Mouse (Mus musculus): ENCODE data around the gene Slc35e2.

The Slc35e2 gene

GRCm38 (mm10) chr4:155574931-155575330 lies 26.3 kb upstream of the Slc35e2 start:
- no peak for DNase-seq (ENCODE audit: low read depth in 1 of 2, low spot score in 2 of 2)

- DNase-seq (ENCODE audit: low read depth in 1 of 2, low spot score in 2 of 2), result no peak
Observed at GRCm38 (mm10) chr4:155575521-155575920, 25.7 kb upstream of the Slc35e2 start.

GRCm38 (mm10) chr4:155577132-155577531 lies 24.1 kb upstream of the Slc35e2 start:
- DNase-seq (ENCODE audit: low read depth in 1 of 2, low spot score in 2 of 2), result no peak

- no peak for DNase-seq (ENCODE audit: low read depth in 1 of 2, low spot score in 2 of 2)
Observed at GRCm38 (mm10) chr4:155577741-155578140, 23.5 kb upstream of the Slc35e2 start.

GRCm38 (mm10) chr4:155578336-155579125 lies 22.7 kb upstream of the Slc35e2 start:
- DNase-seq (ENCODE audit: low read depth in 1 of 2, low spot score in 2 of 2), result no peak

- DNase-seq (ENCODE audit: low read depth in 1 of 2, low spot score in 2 of 2), result no peak
Observed at GRCm38 (mm10) chr4:155580420-155580819, 20.8 kb upstream of the Slc35e2 start.

GRCm38 (mm10) chr4:155582279-155582905 lies 18.8 kb upstream of the Slc35e2 start:
- no peak for DNase-seq (ENCODE audit: low read depth in 1 of 2, low spot score in 2 of 2)

GRCm38 (mm10) chr4:155589356-155589755 lies 11.9 kb upstream of the Slc35e2 start:
- no peak for DNase-seq (ENCODE audit: low read depth in 1 of 2, low spot score in 2 of 2)

GRCm38 (mm10) chr4:155591012-155591719 lies 10.1 kb upstream of the Slc35e2 start:
- no peak for DNase-seq (ENCODE audit: low read depth in 1 of 2, low spot score in 2 of 2)

GRCm38 (mm10) chr4:155593780-155594179 lies 7.4 kb upstream of the Slc35e2 start:
- DNase-seq (ENCODE audit: low read depth in 1 of 2, low spot score in 2 of 2), result no peak

- no peak for DNase-seq (ENCODE audit: low read depth in 1 of 2, low spot score in 2 of 2)
Observed at GRCm38 (mm10) chr4:155595777-155596176, 5.4 kb upstream of the Slc35e2 start.

GRCm38 (mm10) chr4:155596606-155597005 lies 4.6 kb upstream of the Slc35e2 start:
- DNase-seq (ENCODE audit: low read depth in 1 of 2, low spot score in 2 of 2), result no peak

GRCm38 (mm10) chr4:155598536-155598935 lies 2.7 kb upstream of the Slc35e2 start:
- DNase-seq (ENCODE audit: low read depth in 1 of 2, low spot score in 2 of 2), result no peak

GRCm38 (mm10) chr4:155599901-155600825 lies 1.1 kb upstream of the Slc35e2 start:
- DNase-seq (ENCODE audit: low read depth in 1 of 2, low spot score in 2 of 2), result no peak

- no peak for DNase-seq (ENCODE audit: low read depth in 1 of 2, low spot score in 2 of 2)
Observed at GRCm38 (mm10) chr4:155601997-155602456, 811 bp downstream of the Slc35e2 start.

GRCm38 (mm10) chr4:155602753-155603152 lies 1.5 kb downstream of the Slc35e2 start:
- DNase-seq (ENCODE audit: low read depth in 1 of 2, low spot score in 2 of 2), result no peak

GRCm38 (mm10) chr4:155603801-155604200 lies 2.6 kb downstream of the Slc35e2 start:
- no peak for DNase-seq (ENCODE audit: low read depth in 1 of 2, low spot score in 2 of 2)

- no peak for DNase-seq (ENCODE audit: low read depth in 1 of 2, low spot score in 2 of 2)
Observed at GRCm38 (mm10) chr4:155605132-155605531, 3.9 kb downstream of the Slc35e2 start.

GRCm38 (mm10) chr4:155606825-155607224 lies 5.6 kb downstream of the Slc35e2 start:
- DNase-seq (ENCODE audit: low read depth in 1 of 2, low spot score in 2 of 2), result no peak

GRCm38 (mm10) chr4:155611860-155612259 lies 10.6 kb downstream of the Slc35e2 start:
- DNase-seq (ENCODE audit: low read depth in 1 of 2, low spot score in 2 of 2), result no peak

- DNase-seq (ENCODE audit: low read depth in 1 of 2, low spot score in 2 of 2), result no peak
Observed at GRCm38 (mm10) chr4:155613264-155613663, 12.0 kb downstream of the Slc35e2 start.

Measured in monocyte, adult 2 months (primary cell).